Mouse (Mus musculus) megakaryocyte, adult 5-6 weeks (primary cell): ENCODE data around the gene Ube2cbp. TPM values are rescaled to one million over a fixed set of nuclear protein-coding genes. Genes with fewer than 3 reads are reported as not detected.

ENCODE experiments used
- ATAC-seq: 2 replicates; pipeline ENCODE4 v1.8.0; 2016; ENCODE audit warnings: mild to moderate bottlenecking, inconsistent platforms; ENCODE audit not compliant: poor library complexity, severe bottlenecking
- total RNA-seq, 2 experiments: library from RNA; stranded (forward) in 1 of 2; stranded (reverse) in 1 of 2; fragments of 153-499, 151-499 nt in 1 of 2; fragments of 221-1000, 200-1000 nt in 1 of 2; gene quantifications; 2 replicates each; pipeline versions ENCODE4 v1.2.3 to v1.2.4; 2015 to 2017

The Ube2cbp gene
- total RNA-seq, 2 experiments from 2014 or later: 0.47 to 0.92 TPM

DNA sequence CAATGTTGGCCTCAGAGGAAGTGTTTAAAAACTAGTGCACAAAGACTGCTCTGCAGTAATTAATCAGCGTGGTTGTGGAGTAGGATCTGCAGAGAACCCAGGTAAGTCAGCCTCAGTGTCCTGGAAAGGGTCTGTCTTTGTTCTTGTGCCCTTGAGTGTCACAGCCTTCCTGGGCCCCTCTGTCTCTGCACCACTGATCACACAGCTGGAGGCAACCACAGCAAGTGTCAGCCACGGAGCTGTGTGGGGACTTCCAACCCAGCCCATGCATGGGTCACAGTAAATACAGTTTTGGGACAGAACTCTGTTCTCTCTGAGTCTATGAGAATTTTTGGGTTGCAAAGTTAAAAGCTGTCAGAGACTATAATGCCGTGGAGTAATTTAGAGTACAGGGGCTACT is 137.4 kb downstream of the Ube2cbp start:
- no peak for ATAC-seq

DNA sequence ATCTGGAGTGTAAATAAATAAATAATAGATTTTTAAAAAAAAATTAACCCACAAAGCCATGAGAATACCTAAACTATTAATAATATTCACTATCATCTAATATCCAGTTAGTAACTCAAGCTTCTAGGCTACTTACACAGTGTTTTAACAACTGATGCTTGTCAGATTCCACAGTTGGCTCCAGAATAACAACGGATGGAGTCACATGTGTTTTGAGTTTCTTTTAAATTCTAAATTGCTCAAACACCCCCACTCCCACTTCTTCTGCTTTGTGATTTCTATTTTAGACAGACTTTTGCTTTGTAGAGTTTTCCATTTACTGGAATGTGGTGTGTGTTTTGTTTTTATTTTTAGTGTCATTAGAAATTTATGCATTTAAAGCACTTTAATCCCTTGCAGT is 140.0 kb downstream of the Ube2cbp start:
- no peak for ATAC-seq

DNA sequence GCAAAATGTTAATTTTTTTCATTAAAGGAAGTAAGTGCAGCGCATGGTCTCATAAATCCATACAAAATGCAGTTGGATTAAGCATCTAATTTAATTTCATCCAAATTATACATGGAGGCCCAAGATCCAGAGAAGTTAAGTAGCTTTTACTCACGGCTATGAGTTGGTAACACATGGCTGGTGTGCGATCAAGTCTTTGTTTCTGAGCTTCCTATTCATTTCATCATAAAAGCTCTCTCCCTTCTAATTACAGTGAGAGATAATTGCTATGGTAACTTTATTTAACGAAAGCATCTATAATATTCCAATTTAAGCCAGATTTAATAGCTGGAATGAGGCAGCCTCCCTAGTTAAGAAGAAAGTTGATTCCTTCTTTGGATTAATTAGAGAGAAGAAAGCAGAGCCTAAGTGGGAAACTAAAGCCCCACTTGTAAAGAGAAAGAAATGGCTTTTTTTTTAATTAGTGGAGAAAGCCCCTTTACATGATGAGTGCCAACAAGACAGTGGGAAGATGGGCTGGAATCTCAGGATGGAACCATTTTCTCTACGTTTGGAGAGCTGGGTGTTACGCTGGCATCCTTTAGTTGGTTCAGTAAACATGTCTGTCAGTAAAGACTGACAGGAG is 145.1 kb downstream of the Ube2cbp start:
- no peak for ATAC-seq

DNA sequence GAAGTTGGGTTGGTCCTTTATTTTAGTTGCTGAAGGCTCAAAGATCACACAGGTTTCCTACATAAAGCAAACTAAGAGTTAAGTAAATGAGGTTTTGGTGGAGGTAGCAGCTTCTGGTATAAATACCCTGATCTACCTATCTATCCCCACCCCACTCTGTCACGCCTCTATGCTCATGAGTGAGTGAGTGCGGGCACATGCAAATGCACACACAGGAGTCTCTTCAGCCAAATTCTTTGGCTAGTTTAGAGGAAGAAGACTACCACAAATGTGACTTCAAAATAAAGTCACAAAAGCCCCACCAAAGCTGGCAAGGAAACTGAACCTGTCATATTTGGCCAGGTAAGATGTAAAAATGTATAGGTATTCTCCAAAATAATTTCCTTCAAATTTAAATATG is 149.1 kb downstream of the Ube2cbp start:
- ATAC-seq: no peak

DNA sequence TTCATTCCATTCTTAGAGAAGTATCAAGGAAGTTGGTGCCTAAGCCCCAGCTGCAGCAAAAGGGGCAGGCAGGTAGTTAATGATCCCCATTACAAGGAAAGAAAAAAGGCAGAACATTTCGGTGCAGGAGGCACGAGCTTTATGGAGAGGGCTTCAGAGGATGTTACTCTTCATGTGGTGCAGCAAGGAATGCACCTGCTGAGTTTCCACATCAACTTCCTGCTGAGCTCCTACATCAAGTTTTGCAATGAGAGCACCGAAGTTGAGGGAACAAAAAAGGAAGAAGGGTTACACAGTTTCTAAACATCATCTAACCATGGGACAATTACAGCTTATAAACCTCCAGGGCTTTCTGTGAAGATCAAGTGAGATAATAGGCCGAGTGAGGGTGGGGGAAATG is 156.1 kb downstream of the Ube2cbp start:
- peak; percentile 54 for ATAC-seq

DNA sequence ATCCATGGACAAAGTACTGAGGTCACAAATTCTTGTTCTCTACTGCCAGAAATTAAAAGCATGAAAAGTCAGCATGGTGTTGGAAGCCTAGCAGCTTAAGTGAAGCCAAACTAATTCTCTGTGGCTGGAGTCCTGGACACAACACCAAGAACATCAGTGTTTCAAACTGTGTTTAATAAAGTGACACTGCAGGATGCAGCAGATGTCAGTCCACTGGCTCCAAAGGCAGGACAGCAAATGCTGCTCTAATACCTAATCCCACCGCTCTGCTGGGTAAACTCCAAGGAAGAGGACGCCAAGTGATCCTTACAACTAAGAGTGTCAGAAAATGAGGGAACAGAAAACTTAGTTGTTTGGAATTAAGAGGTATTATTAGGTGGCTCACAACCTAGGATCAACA is 158.2 kb downstream of the Ube2cbp start:
- ATAC-seq: no peak

DNA sequence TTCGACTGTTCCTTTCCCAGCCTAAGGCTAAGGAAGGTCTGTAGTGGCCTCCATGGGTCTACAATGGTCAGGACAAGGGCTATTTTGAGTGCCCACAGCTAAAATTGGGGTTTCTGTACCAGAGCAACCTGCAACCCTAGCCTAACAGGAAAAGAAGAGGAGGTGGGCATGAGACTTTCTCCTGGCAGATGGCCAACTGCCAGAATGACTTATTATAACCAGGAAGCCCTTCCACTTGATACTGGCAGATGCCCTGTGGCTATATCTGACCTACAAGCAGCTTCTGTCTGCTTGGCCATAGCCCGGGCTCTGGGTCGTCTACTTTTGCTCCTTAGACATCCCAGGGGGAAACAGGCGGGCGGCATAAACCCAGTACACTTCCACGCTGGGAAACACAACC is 163.3 kb downstream of the Ube2cbp start:
- ATAC-seq: no peak

DNA sequence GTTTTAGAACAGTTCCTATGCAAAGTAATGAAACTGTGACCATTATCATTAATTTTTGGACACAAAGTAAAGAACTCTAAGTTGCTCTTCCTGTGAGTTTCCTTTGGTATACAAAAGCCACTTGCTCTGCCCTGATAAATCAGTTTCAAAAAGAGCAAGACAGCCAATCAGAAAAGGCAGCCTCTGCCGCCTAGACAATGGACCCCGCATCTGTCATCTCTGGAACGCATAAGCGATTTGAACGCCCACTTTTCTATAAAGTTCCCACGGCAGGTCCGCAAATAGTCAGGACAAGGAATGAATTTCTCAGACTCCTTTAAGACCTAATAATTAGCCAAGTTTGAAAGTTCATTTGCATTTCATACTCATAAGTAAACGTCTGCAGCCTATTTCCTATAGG is 166.2 kb downstream of the Ube2cbp start:
- no peak for ATAC-seq

DNA sequence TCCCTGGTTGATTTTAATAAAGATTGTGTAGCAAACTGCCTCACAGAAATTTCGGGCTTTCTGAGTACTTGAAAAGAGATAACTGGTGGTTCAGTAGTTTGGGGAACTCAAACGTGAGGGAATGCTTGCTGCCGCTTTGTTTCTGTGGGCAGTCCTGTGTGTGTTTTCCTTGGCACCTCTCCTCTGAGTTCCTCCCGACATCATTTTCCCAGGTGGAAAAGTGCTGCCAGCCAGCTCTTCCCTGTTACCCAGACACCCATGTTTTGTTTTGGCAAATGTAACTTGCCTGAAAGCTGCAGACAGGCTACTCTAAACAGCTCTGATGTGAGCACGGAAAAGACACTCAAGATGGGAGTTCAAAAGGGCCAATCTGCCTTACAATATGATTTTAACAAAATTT is 166.6 kb downstream of the Ube2cbp start:
- ATAC-seq: no peak

DNA sequence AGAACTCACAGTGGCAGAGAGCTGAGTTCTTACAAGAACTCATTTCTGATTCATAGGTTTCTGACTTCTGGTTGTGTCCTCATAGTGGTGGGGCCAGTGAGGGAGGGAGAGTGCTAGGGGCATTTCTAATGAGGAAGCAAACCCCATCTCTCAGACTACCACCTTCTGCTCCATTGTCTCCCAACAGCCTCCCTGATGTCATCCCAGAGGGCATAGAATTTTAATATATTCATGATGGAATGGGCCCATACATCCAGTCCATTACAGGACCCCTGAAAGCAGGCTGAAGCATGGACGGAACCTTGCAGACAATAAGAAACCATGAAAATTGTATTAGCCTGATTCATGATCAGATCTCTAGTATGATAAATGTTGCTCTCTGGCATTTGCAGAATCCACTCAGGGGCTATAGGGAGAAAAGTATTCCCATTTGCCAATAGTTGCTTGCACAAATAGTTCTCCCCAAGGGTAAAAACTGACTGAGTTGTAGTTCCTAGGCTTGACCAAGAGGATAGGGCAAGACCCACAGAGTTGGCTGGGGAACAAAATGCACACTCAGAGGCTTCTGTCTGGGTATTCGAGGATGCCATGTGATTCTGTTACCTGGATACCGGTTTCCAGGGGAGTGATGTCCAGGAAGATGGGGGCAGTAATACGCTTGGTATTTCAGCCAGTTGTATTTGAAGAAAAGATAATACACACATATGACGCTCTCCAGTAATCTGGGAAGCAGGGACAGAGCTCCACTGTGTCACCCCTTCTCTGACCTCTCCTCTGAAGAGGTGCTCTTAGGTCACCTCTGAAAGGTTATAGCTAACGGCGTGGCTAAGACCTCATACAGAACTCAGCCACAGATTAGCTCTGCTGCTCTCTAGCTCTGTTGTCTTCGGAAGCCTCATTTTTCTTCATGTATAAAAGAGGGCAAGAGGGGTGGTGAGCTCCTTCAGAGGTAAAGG is 167.8 kb downstream of the Ube2cbp start:
- ATAC-seq: no peak

DNA sequence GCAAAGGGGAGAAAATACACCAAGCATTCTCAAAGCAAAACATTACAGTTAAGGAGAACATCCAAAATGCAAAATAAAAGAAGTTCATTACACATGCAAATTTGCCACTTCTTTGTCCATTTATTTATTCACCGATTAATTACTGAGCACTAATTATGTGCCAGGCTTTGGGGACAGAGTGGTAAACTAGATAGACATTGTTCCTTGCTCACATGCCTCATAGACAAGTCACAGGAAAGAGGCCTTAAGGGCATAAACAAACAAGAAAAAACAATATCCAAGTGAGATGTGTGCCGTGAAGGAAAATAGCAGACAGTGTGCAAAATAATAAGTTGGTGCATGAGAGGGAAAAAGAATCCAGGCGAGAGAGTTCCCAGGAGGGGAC is 177.2 kb downstream of the Ube2cbp start:
- no peak for ATAC-seq

DNA sequence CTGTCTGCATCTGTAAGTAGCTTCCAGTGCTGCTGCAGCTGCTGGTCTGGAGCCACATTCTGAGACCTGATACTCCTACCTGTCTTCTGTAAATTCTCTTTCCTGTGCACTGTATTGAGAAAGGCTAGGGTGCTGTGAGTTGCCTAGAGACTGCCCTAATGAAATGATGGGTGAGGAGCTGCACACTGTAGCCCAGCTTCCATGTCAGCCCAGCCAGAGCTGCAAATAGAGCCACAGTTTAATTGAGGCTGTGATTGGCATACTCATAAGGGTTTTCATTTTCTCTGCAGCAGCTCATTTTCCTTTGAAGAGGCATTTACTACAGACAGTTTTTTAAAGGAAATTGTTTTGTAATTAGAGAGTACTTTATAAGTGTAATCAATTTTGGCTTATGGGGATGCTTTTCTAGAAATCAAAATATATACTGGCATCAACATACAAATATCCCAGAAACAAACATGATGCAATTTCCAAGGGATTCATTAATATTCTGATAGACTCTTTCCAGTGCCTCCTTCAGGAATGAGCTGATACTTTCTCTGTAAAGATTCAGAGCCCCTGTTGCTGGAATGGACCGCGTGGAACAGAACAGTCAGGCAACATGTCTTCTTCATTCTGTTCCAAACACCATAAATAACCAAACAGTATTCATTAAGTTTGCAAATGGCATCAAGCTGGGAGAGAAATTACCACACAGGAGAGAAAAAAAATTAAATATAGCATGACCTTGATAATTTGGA is 177.8 kb downstream of the Ube2cbp start:
- no peak for ATAC-seq

DNA sequence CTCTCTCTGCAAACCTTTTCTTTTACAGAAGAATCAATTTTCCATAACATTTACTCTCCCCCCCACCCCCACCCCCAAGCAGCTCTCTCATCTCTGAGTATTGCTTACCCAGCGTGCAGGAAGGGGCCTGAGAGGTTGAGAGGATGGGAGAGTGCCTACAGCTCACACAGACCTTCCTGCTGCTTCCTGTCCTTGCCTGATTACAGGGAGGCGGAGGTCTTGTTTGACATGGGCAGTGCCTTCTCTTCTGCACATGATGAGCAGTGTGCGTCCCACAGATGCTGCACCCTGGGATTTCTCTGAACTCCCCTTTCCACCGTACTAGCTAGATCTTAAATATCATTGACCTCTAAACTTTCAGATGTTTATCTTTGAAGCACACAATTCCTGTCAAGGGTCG is 182.2 kb downstream of the Ube2cbp start:
- ATAC-seq: no peak

DNA sequence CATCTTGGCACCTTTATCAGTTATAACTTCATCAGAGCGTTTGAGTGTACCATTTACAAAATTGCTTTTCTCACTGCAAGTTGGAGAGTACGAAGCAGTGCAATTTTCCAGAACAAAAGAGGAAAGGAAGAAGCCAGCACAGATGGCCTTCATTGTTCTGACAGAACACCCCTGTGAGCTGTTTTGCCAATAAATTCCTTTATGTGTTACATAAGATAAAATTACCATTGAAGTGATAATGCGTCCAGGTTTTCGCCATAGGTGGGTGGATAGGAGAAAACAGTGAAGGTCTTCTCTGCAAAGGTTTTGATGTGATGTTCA is 183.6 kb downstream of the Ube2cbp start:
- ATAC-seq: no peak

DNA sequence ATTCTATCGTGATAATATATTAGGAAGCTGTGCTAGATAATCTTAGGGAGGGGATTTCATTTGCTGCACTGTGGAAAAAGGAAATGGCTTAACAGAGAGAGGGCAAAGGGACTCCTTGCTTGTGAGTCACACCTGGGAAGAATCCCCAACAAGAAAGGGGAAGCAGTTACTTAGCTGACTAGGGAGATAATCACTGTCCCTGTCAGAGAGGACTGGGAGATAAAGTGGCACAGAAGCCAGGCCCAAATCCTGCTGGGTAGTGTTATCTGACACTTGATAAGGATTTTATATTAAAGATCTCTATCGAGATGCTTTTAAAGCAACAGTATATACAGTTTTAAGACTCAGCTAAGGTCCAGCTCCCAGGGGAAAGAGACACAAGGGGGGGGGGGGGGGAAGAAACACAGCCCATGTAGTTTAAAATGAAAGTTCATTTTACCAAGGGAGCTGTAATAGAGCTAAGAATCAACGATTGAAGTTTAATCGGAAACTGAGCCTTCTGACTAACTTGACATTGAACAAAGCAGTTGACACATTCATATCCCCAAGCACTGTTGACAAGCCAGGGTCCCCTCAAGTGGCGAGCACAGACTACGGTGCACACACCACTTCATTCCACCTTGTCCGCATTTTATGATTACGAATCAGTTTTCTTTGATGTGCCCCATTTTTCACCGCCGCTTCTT is 184.1 kb downstream of the Ube2cbp start:
- no peak for ATAC-seq

DNA sequence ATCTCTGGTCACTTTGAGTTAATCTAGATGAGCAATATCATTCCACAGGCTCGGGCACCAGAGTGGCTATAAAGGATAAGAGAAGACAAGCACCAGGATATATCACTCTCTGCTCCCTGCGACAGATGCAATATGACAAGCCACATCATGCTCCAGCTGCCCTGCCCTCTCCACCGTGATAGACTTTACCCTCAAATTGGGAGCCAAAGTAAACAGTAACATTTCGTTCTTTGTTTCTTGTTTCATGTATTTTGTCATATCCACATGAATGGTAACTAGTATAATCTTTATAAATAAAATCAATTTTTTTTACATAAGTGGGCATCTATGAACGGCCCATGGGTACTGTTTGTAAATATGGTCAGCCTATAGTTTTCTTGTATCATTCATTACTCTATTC is 195.2 kb downstream of the Ube2cbp start:
- no peak for ATAC-seq

DNA sequence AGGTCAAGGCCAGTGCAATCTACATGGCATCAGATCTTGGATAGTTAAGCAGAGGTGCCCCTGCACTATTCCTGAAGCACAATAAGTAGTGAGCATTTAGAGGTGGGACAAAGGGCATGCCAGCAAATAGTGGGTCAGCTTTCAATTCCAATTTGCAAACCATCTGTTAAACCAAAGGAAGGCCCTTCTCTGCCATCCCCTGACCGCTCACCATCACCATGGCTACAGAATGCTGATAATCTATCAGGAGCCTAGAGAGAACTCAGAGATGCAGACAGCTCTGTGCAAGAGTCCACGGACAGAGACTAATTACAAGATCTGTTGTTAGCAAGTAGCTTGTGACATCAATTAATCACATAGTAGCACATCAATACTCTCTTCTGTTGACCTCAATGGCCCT is 198.1 kb downstream of the Ube2cbp start:
- ATAC-seq: no peak
